Mouse (Mus musculus): Measurements from ENCODE around the gene Crebbp. TPM values are rescaled to one million over a fixed set of nuclear protein-coding genes. Genes with fewer than 3 reads are reported as not detected.
A peak's percentile ranks its signal among the peaks of the same experiment; 100 is the strongest.
"Not testable (repeated sequence)": the region's sequence is repeated elsewhere in the genome, so short reads cannot be mapped to it uniquely, and the experiment has no call there.

Crebbp gene
- polyA plus RNA-seq, 1 experiment from 2014 or later = 38.1 TPM

DNA sequence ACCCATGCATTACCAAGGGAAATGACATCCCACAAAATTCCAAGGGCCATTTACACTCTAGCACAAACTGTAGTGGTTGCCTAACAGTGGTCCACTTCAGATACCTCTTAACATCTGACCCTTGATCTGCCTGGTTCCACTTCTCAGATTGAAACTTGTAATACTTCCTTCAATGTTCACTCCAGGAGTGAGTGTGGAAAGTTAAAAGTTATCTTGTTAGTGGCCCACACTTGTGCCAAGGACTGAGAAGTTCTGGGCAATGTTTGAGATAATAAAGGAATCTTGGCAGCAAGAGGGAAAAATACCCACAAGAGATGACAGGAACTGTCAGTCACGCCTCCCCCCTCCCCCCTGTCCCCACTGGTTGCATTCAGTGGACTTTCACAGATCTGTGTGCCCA, 134.1 kb downstream of the Crebbp start:
- no peak overlapping the region for H3K9ac ChIP-seq
- WGBS = 65% methylated on average over 1 of the region's 1 CpGs
- no peak overlapping the region for H3K4me3 ChIP-seq (ENCODE audit: low read depth, low read length)
- H3K4me2 ChIP-seq = no peak overlapping the region
- peaks cover 24% of the 10 kb centered on the region for H3K36me3 ChIP-seq (ENCODE audit: insufficient read depth)
- no peak overlapping the region for H3K27ac ChIP-seq (ENCODE audit: low read depth)
- DNase-seq (no peak), ATAC-seq (ENCODE audit: insufficient read depth) (no peak)
- TF ChIP-seq CTCF (IDR thresholded peaks at IDR 0.05; ENCODE audit: low read depth) = no peak
- no peaks in the 10 kb centered on the region for H3K27me3 ChIP-seq (ENCODE audit: insufficient read depth, low read length)
- 0 out of 2 replicates have a peak, but pooled peaks cover 2% of the 10 kb centered on the region for H3K4me1 ChIP-seq (ENCODE audit: insufficient read depth)
- H3K9me3 ChIP-seq (ENCODE audit: low read depth, low read length) = no peaks in the 10 kb centered on the region

DNA sequence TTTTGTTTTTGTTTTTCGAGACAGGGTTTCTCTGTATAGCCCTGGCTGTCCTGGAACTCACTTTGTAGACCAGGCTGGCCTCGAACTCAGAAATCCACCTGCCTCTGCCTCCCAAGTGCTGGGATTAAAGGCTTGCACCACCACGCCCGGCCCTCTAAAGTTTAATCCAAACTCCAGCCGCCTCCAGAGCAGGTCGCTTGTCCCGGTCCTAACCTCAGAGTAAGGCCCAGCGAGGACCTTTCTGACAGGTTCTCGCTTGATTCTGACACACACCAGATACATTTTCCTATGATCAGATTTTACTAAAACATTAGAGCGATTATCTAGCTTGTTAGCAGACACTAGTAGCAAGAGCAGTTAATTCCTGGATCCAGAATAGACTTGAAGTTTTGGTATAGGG, 135.5 kb downstream of the Crebbp start:
- peak overlapping the region; percentile 84 for H3K4me3 ChIP-seq (ENCODE audit: low read depth, low read length)
- H3K9ac ChIP-seq; DNase-seq; H3K9me3 ChIP-seq (ENCODE audit: low read depth, low read length); ATAC-seq (ENCODE audit: insufficient read depth); H3K4me1 ChIP-seq (ENCODE audit: insufficient read depth); H3K27me3 ChIP-seq (ENCODE audit: insufficient read depth, low read length); H3K27ac ChIP-seq (ENCODE audit: low read depth): not testable (repeated sequence)
- 68% methylated on average over 10 of the region's 10 CpGs for WGBS
- H3K36me3 ChIP-seq (ENCODE audit: insufficient read depth) = peaks cover 15% of the 10 kb centered on the region
- H3K4me2 ChIP-seq = peak overlapping the region; percentile 69

DNA sequence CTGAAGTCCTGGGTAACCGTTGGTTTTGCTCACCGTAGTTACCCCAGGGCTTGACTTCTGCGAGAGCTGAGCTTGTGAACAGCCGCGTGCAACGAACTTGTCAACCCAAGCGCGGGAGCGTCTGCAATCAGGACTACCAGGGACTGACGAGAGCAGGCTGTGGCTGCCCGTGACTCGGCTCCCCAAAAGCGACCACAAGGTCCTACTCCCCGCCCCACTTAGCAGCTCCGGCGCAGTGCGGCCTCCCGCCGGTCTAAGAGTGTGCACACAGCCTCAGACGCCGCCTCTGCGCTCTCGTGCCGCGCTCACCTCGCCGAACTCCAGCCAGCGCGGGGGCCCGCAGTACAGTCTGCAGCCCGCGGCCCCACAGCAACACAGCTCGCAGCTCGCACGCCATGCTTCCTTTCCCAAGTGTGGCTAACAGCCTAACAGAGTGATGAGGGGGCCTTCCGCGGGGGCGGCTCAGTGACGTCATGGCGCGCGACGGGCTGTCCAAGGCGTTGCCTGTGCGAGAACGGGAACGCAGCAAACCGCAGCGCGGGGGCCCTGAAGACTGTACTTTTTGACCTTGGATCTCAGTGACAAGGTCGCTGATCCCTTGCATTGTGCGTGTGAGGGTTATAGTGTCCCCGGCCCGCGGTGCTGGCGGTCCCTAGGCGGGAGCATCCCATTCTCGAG, 136.3 kb downstream of the Crebbp start, which contains the start of gene Trap1:
Gene Trap1 (minus strand): TSS at position 444 of the 678 bp plus-strand sequence.
- H3K9me3 ChIP-seq (ENCODE audit: low read depth, low read length) = no peaks in the 10 kb centered on the region
- H3K36me3 ChIP-seq (ENCODE audit: insufficient read depth) = peaks cover 12% of the 10 kb centered on the region
- peak within 1 kb of the TSS; percentile 84 for H3K4me3 ChIP-seq (ENCODE audit: low read depth, low read length)
- H3K27ac ChIP-seq (ENCODE audit: low read depth) = peak within 1 kb of the TSS; percentile 81
- no peaks in the 10 kb centered on the region for H3K27me3 ChIP-seq (ENCODE audit: insufficient read depth, low read length)
- WGBS = under 1% methylated on average over 58 of the region's 58 CpGs
- peak within 1 kb of the TSS; percentile 69 for H3K4me2 ChIP-seq
- DNase-seq = peak; percentile 94
- H3K4me1 ChIP-seq (ENCODE audit: insufficient read depth) = 0 out of 2 replicates have a peak, but pooled peaks cover 2% of the 10 kb centered on the region
- TF ChIP-seq CTCF (IDR thresholded peaks at IDR 0.05; ENCODE audit: low read depth) = no peak
- peak within 1 kb of the TSS; percentile 89 for H3K9ac ChIP-seq
- peak; percentile 98 for ATAC-seq (ENCODE audit: insufficient read depth)

DNA sequence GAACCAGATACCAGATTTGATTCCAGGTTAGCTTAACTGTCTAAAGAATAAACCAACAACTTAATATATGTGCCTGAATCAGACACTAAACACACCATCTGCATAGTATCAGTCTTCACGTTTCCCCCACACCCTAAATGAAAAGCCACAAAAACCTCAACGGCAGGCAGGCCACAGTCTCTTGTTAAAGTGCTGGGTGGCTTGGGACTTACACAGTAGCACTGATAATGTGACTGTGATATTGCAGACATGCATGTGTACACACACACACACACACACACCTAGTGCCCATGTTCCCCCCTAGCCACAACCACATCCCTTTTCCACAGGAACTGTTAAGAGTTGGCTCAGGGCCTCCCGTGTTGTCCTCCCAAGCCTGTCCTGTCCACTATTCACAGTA, 139.0 kb downstream of the Crebbp start:
- DNase-seq (no peak), ATAC-seq (ENCODE audit: insufficient read depth) (no peak)
- no peaks in the 10 kb centered on the region for H3K9me3 ChIP-seq (ENCODE audit: low read depth, low read length)
- no peak overlapping the region for H3K4me3 ChIP-seq (ENCODE audit: low read depth, low read length)
- H3K36me3 ChIP-seq (ENCODE audit: insufficient read depth) = no peaks in the 10 kb centered on the region
- H3K27me3 ChIP-seq (ENCODE audit: insufficient read depth, low read length) = no peaks in the 10 kb centered on the region
- no peak for TF ChIP-seq CTCF (IDR thresholded peaks at IDR 0.05; ENCODE audit: low read depth)
- 0 out of 2 replicates have a peak, but pooled peaks cover 2% of the 10 kb centered on the region for H3K4me1 ChIP-seq (ENCODE audit: insufficient read depth)
- H3K9ac ChIP-seq = no peak overlapping the region
- no peak overlapping the region for H3K4me2 ChIP-seq
- H3K27ac ChIP-seq (ENCODE audit: low read depth) = no peak overlapping the region
- 64% methylated on average over 3 of the region's 3 CpGs for WGBS

DNA sequence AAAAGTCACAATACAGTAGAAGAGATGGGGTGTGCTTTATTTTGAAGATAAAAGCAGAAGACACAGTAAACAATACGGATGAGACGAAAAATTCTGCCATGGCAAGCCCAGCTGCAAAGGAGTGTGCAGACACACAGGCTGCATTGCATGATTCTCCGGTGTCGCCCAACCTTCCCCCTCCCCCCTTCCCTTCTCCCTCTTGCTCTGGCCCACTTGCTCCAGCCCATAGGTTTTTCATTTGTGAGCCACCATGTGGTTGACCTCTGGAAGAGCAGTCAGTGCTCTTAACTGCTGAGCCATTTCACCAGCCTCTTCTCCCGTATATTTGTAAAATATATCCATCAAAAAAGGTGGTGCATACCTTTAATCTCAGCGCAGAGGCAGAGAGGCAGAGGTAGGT, 139.5 kb downstream of the Crebbp start:
- 62% methylated on average over 6 of the region's 6 CpGs for WGBS
- Histone ChIP-seq H3K9me3 (ENCODE audit: low read depth, low read length) (no peaks in the 10 kb centered on the region), H3K36me3 (ENCODE audit: insufficient read depth) (no peaks in the 10 kb centered on the region), H3K27me3 (ENCODE audit: insufficient read depth, low read length) (no peaks in the 10 kb centered on the region), H3K4me2 (no peak overlapping the region), H3K4me1 (ENCODE audit: insufficient read depth) (0 out of 2 replicates have a peak, but pooled peaks cover 2% of the 10 kb centered on the region), H3K27ac (ENCODE audit: low read depth) (no peak overlapping the region), H3K9ac (no peak overlapping the region), H3K4me3 (ENCODE audit: low read depth, low read length) (no peak overlapping the region)
- no peak for DNase-seq
- peak; percentile 27 for TF ChIP-seq CTCF (IDR thresholded peaks at IDR 0.05; ENCODE audit: low read depth)
- ATAC-seq (ENCODE audit: insufficient read depth) = no peak

DNA sequence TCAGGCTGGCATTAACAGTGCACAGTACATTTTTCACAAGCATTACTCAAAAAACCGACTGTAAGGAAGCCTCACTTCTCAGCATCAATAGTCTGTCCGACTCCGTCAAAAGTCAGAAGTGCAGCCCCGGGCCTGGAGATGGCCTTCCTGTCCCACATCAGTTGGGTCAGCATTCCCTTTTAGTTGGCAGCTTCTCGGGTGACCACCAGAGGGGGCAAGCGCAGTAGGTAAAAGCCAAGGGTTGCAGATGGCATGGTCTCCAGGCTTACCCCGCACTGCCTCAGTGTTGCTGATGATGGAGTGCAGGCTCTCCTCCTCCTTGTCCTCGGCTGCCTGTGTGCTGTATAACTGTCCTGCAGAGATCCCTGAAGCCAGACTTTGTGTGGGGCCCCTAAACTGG, 145.2 kb downstream of the Crebbp start:
- 45% methylated on average over 8 of the region's 8 CpGs for WGBS

DNA sequence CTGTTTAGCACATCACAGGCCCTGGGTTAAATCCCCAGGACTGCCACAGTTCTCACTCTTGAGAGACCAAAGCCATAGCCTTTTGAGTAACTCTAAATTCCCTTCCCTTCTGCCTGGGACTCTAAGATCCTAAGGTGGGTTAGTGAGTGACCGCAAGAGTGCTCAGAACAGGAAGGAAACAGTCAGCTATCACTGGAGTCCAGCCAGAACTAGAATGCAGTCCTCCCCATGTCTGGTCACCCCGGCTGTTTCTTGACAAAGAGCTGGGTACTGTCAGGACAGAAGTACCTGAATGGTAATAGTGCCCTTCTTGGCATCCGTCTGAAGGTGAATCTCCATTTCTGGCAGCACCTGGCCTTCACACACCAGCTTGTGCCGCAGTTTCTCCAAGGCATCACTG, 148.9 kb downstream of the Crebbp start:
- Histone ChIP-seq H3K4me1 (ENCODE audit: insufficient read depth) (no peaks in the 10 kb centered on the region), H3K27me3 (ENCODE audit: insufficient read depth, low read length) (no peaks in the 10 kb centered on the region), H3K4me2 (no peak overlapping the region), H3K9me3 (ENCODE audit: low read depth, low read length) (no peaks in the 10 kb centered on the region), H3K9ac (no peak overlapping the region), H3K4me3 (ENCODE audit: low read depth, low read length) (no peak overlapping the region), H3K36me3 (ENCODE audit: insufficient read depth) (peaks cover 82% of the 10 kb centered on the region), H3K27ac (ENCODE audit: low read depth) (no peak overlapping the region)
- 91% methylated on average over 4 of the region's 4 CpGs for WGBS
- DNase-seq (no peak), ATAC-seq (ENCODE audit: insufficient read depth) (no peak)
- TF ChIP-seq CTCF (IDR thresholded peaks at IDR 0.05; ENCODE audit: low read depth) = no peak

More for the DNA sequence above, 145.2 kb downstream of the Crebbp start:
- ATAC-seq (ENCODE audit: insufficient read depth) (peak; percentile 44; the same call in 1 of the 2 replicates), DNase-seq (peak; percentile 70)
- no peak overlapping the region for H3K9ac ChIP-seq
- no peak overlapping the region for H3K4me2 ChIP-seq
- no peaks in the 10 kb centered on the region for H3K4me1 ChIP-seq (ENCODE audit: insufficient read depth)
- no peaks in the 10 kb centered on the region for H3K9me3 ChIP-seq (ENCODE audit: low read depth, low read length)
- TF ChIP-seq CTCF (IDR thresholded peaks at IDR 0.05; ENCODE audit: low read depth) = peak; percentile 78
- no peak overlapping the region for H3K27ac ChIP-seq (ENCODE audit: low read depth)
- H3K4me3 ChIP-seq (ENCODE audit: low read depth, low read length) = no peak overlapping the region
- H3K27me3 ChIP-seq (ENCODE audit: insufficient read depth, low read length) = no peaks in the 10 kb centered on the region
- H3K36me3 ChIP-seq (ENCODE audit: insufficient read depth) = peaks cover 48% of the 10 kb centered on the region
